Mouse (Mus musculus) olfactory bulb, adult 2 months (tissue): ENCODE data around the gene Rps28. TPM values are rescaled to one million over a fixed set of nuclear protein-coding genes. Genes with fewer than 3 reads are reported as not detected.
A peak's percentile ranks its signal among the peaks of the same experiment; 100 is the strongest.

Experiments
- H3K27ac ChIP-seq: fragments of 200-500 bp; 2 replicates; pipeline ENCODE4 v1.5.1; 2012; ENCODE audit warnings: low read depth, low read length; ENCODE audit not compliant: insufficient read depth
- H3K4me1 ChIP-seq: fragments of 200-500 bp; 2 replicates; pipeline ENCODE4 v1.6.1; 2012; ENCODE audit warnings: low read length; ENCODE audit not compliant: control insufficient read depth, insufficient read depth
- H3K4me3 ChIP-seq: fragments of 200-500 bp; 2 replicates; pipeline ENCODE4 v1.5.1; 2012; ENCODE audit warnings: mild to moderate bottlenecking, low read depth, low read length, moderate library complexity; ENCODE audit not compliant: insufficient read depth
- CTCF ChIP-seq: fragments of 200-500 bp; IDR thresholded peaks from 2 replicates; pipeline ENCODE4 v1.5.1; 2012; ENCODE audit warnings: low read depth, mild to moderate bottlenecking, low read length, moderate library complexity; ENCODE audit not compliant: insufficient read depth
- POLR2A ChIP-seq: fragments of 200-500 bp; IDR thresholded peaks from 2 replicates; pipeline ENCODE4 v1.6.1; 2012; ENCODE audit warnings: mild to moderate bottlenecking, low read depth, low read length, moderate library complexity; ENCODE audit not compliant: insufficient read depth
- WGBS: fragments of 180-500 bp; shearing (Covaris S2); methylation state at CpG from one replicate; pipeline ENCODE4 v1.1.7; 2018; 5-methylcytosine and 5-hydroxymethylcytosine counted together
- polyA plus RNA-seq: library from polyadenylated mRNA; stranded (reverse); fragments of >200 nt; gene quantifications from 2 replicates; pipeline ENCODE4 v1.2.4, GENCODE M21; 2012; ENCODE audit warnings: low replicate concordance; ENCODE audit not compliant: missing spikeins, insufficient read depth, insufficient read length

The Rps28 gene
- polyA plus RNA-seq, 1 experiment, result not detected

GRCm38 (mm10) chr17:33815399-33815798, 9.0 kb downstream of the Rps28 start:
- no peak for TF ChIP-seq POLR2A
- TF ChIP-seq CTCF, result no peak
- no peak overlapping the region for H3K27ac ChIP-seq
- 89% methylated on average over 6 of the region's 6 CpGs for WGBS
- H3K4me3 ChIP-seq, result no peak overlapping the region
- peaks cover 27% of the 10 kb centered on the region for H3K4me1 ChIP-seq

- 46% methylated on average over 4 of the region's 4 CpGs for WGBS
- peaks cover 22% of the 10 kb centered on the region for H3K4me1 ChIP-seq
- peak overlapping the region; percentile 69 for H3K27ac ChIP-seq
- TF ChIP-seq POLR2A (no peak), CTCF (no peak)
- H3K4me3 ChIP-seq, result peak overlapping the region; percentile 27; the same call in 1 of the 2 replicates
Measured at GRCm38 (mm10) chr17:33812990-33813389, 11.4 kb downstream of the Rps28 start.

GRCm38 (mm10) chr17:33812475-33812874, 11.9 kb downstream of the Rps28 start:
- no peak for TF ChIP-seq POLR2A
- no peak for TF ChIP-seq CTCF
- Histone ChIP-seq H3K27ac (peak overlapping the region; percentile 69), H3K4me3 (peak overlapping the region; percentile 27; the same call in 1 of the 2 replicates), H3K4me1 (peaks cover 17% of the 10 kb centered on the region)
- 20% methylated on average over 3 of the region's 3 CpGs for WGBS

- peak overlapping the region; percentile 94 for H3K27ac ChIP-seq
- peaks cover 11% of the 10 kb centered on the region for H3K4me1 ChIP-seq
- WGBS, result 6% methylated on average over 7 of the region's 7 CpGs
- TF ChIP-seq CTCF, result no peak
- TF ChIP-seq POLR2A, result no peak
- H3K4me3 ChIP-seq, result peak overlapping the region; percentile 97
Measured at GRCm38 (mm10) chr17:33811142-33811516, 13.2 kb downstream of the Rps28 start.

GRCm38 (mm10) chr17:33810334-33811141, 13.8 kb downstream of the Rps28 start, which contains the start of gene Kank3:
Kank3 (plus strand) TSS chr17:33810519.
- H3K27ac ChIP-seq, result peak within 1 kb of the TSS; percentile 94
- TF ChIP-seq POLR2A (peak; percentile 66), CTCF (no peak)
- peaks cover 11% of the 10 kb centered on the region for H3K4me1 ChIP-seq
- under 1% methylated on average over 36 of the region's 36 CpGs for WGBS
- H3K4me3 ChIP-seq, result peak within 1 kb of the TSS; percentile 97

GRCm38 (mm10) chr17:33808192-33808591, 16.2 kb downstream of the Rps28 start:
- WGBS, result 48% methylated on average over 10 of the region's 10 CpGs
- Histone ChIP-seq H3K27ac (no peak overlapping the region), H3K4me1 (peaks cover 11% of the 10 kb centered on the region), H3K4me3 (no peak overlapping the region)
- TF ChIP-seq POLR2A, result no peak
- no peak for TF ChIP-seq CTCF

- Histone ChIP-seq H3K4me1 (peaks cover 8% of the 10 kb centered on the region), H3K4me3 (no peak overlapping the region)
- 71% methylated on average over 8 of the region's 9 CpGs for WGBS
Measured at GRCm38 (mm10) chr17:33807181-33807888, 17.0 kb downstream of the Rps28 start.

GRCm38 (mm10) chr17:33804745-33805144, 19.6 kb downstream of the Rps28 start:
- TF ChIP-seq POLR2A (no peak), CTCF (no peak)
- Histone ChIP-seq H3K4me3 (no peak overlapping the region), H3K4me1 (no peaks in the 10 kb centered on the region), H3K27ac (no peak overlapping the region)
- WGBS, result 66% methylated on average over 1 of the region's 1 CpGs

More at GRCm38 (mm10) chr17:33807181-33807888, 17.0 kb downstream of the Rps28 start:
- no peak for TF ChIP-seq POLR2A
- no peak for TF ChIP-seq CTCF
- no peak overlapping the region for H3K27ac ChIP-seq

GRCm38 (mm10) chr17:33804205-33804604, 20.2 kb downstream of the Rps28 start:
- Histone ChIP-seq H3K4me1 (no peaks in the 10 kb centered on the region), H3K4me3 (no peak overlapping the region), H3K27ac (no peak overlapping the region)
- TF ChIP-seq POLR2A (no peak), CTCF (no peak)
- WGBS, result 55% methylated on average over 4 of the region's 4 CpGs
